Mouse (Mus musculus) liver, embryonic 15.5 days (tissue): Measurements from ENCODE around the gene Sltm. TPM values are rescaled to one million over a fixed set of nuclear protein-coding genes. Genes with fewer than 3 reads are reported as not detected.
A peak's percentile ranks its signal among the peaks of the same experiment; 100 is the strongest.
"Not testable (repeated sequence)": the region's sequence is repeated elsewhere in the genome, so short reads cannot be mapped to it uniquely, and the experiment has no call there.

Experiments
- ATAC-seq: fragments of 200-750 bp; cut with Nextera tagmentation; 2 replicates; pipeline ENCODE4 v1.8.0; 2017; ENCODE audit warnings: moderate number of reproducible peaks, mild to moderate bottlenecking, moderate library complexity; ENCODE audit not compliant: insufficient read depth
- H3K27ac ChIP-seq: fragments of 300-500 bp; sonication (generic); replicated peaks from 2 replicates; pipeline ENCODE4 v1.5.1; 2015; ENCODE audit warnings: mild to moderate bottlenecking, inconsistent platforms
- H3K27me3 ChIP-seq: fragments of 300-500 bp; sonication (generic); 2 replicates; pipeline ENCODE4 v1.6.1; 2015; ENCODE audit warnings: mild to moderate bottlenecking, inconsistent platforms
- H3K36me3 ChIP-seq: fragments of 300-500 bp; sonication (generic); replicated peaks from 2 replicates; pipeline ENCODE4 v1.6.1; 2015; ENCODE audit warnings: moderate library complexity, mild to moderate bottlenecking, inconsistent platforms
- H3K4me1 ChIP-seq: fragments of 300-500 bp; sonication (generic); replicated peaks from 2 replicates; pipeline ENCODE4 v1.6.1; 2015; ENCODE audit warnings: inconsistent platforms
- H3K4me2 ChIP-seq: fragments of 300-500 bp; sonication (generic); 2 replicates; pipeline ENCODE4 v1.6.1; 2015; ENCODE audit warnings: moderate library complexity, mild to moderate bottlenecking, inconsistent platforms
- H3K4me3 ChIP-seq: fragments of 300-500 bp; sonication (generic); replicated peaks from 2 replicates; pipeline ENCODE4 v1.5.1; 2015; ENCODE audit warnings: mild to moderate bottlenecking, inconsistent platforms
- H3K9ac ChIP-seq: fragments of 300-500 bp; sonication (generic); 2 replicates; pipeline ENCODE4 v1.6.1; 2015; ENCODE audit warnings: moderate library complexity, mild to moderate bottlenecking, inconsistent platforms
- H3K9me3 ChIP-seq: fragments of 300-500 bp; sonication (generic); replicated peaks from 2 replicates; pipeline ENCODE4 v1.6.1; 2016; ENCODE audit warnings: inconsistent platforms
- WGBS: fragments of 180-500 bp; shearing (Covaris S2); methylation state at CpG from one replicate; pipeline ENCODE4 v1.1.7; 2015; ENCODE audit warnings: mixed read lengths; ENCODE audit not compliant: insufficient replicate concordance; 5-methylcytosine and 5-hydroxymethylcytosine counted together
- polyA plus RNA-seq: library from polyadenylated mRNA; unstranded; fragments of >200 nt; fragmentation: Nextera tagmentation; extraction: Ambion mirVana; gene quantifications from 2 replicates; pipeline ENCODE4 v1.2.1, GENCODE M21; 2015

Sltm gene
- polyA plus RNA-seq, 1 experiment from 2014 or later: 15.6 TPM

- 61% methylated on average over 7 of the region's 7 CpGs for WGBS
- ATAC-seq: no peak
- Histone ChIP-seq H3K9me3 (no peaks in the 10 kb centered on the region), H3K4me3 (no peak overlapping the region), H3K4me2 (no peak overlapping the region), H3K27me3 (0 out of 2 replicates have a peak, but pooled peaks cover under 1% of the 10 kb centered on the region), H3K36me3 (no peaks in the 10 kb centered on the region), H3K9ac (no peak overlapping the region), H3K4me1 (0 out of 2 replicates have a peak, but pooled peaks cover 10% of the 10 kb centered on the region), H3K27ac (no peak overlapping the region)
These were observed 30.9 kb upstream of the Sltm start for GRCm38 (mm10) chr9:70511681-70512080.

- no peak overlapping the region for H3K4me3 ChIP-seq
- H3K27me3 ChIP-seq: no peaks in the 10 kb centered on the region
- WGBS: 62% methylated on average over 3 of the region's 3 CpGs
- H3K36me3 ChIP-seq: no peaks in the 10 kb centered on the region
- H3K27ac ChIP-seq: no peak overlapping the region
- H3K4me2 ChIP-seq: no peak overlapping the region
- no peaks in the 10 kb centered on the region for H3K9me3 ChIP-seq
- no peak for ATAC-seq
- no peak overlapping the region for H3K9ac ChIP-seq
- no peaks in the 10 kb centered on the region for H3K4me1 ChIP-seq
These were observed 21.9 kb upstream of the Sltm start for GRCm38 (mm10) chr9:70520651-70521050.

GRCm38 (mm10) chr9:70523813-70524212, 18.7 kb upstream of the Sltm start:
- Histone ChIP-seq H3K4me2 (no peak overlapping the region), H3K9me3 (no peaks in the 10 kb centered on the region), H3K4me1 (no peaks in the 10 kb centered on the region), H3K4me3 (no peak overlapping the region), H3K9ac (no peak overlapping the region), H3K27me3 (no peaks in the 10 kb centered on the region), H3K36me3 (no peaks in the 10 kb centered on the region), H3K27ac (no peak overlapping the region)
- no peak for ATAC-seq
- 69% methylated on average over 3 of the region's 3 CpGs for WGBS

- 56% methylated on average over 7 of the region's 7 CpGs for WGBS
- Histone ChIP-seq H3K4me1 (no peaks in the 10 kb centered on the region), H3K4me3 (no peak overlapping the region), H3K9ac (no peak overlapping the region), H3K27ac (no peak overlapping the region), H3K27me3 (no peaks in the 10 kb centered on the region), H3K4me2 (no peak overlapping the region), H3K9me3 (no peaks in the 10 kb centered on the region), H3K36me3 (no peaks in the 10 kb centered on the region)
- ATAC-seq: no peak
These were observed 18.2 kb upstream of the Sltm start for GRCm38 (mm10) chr9:70524366-70524765.

- 58% methylated on average over 3 of the region's 3 CpGs for WGBS
- no peak for ATAC-seq
These were observed 9.2 kb upstream of the Sltm start for GRCm38 (mm10) chr9:70533328-70533727.

GRCm38 (mm10) chr9:70541584-70541983, 970 bp upstream of the Sltm start:
- H3K36me3 ChIP-seq: no peaks in the 10 kb centered on the region
- ATAC-seq: no peak
- peak overlapping the region; percentile 84 for H3K4me3 ChIP-seq
- H3K27me3 ChIP-seq: no peaks in the 10 kb centered on the region
- peak overlapping the region; percentile 90 for H3K9ac ChIP-seq
- H3K27ac ChIP-seq: no peak overlapping the region
- WGBS: 12% methylated on average over 6 of the region's 6 CpGs
- H3K4me1 ChIP-seq: peaks cover 18% of the 10 kb centered on the region
- H3K4me2 ChIP-seq: peak overlapping the region; percentile 91
- H3K9me3 ChIP-seq: no peaks in the 10 kb centered on the region

More at GRCm38 (mm10) chr9:70533328-70533727, 9.2 kb upstream of the Sltm start:
- Histone ChIP-seq H3K9ac (no peak overlapping the region), H3K27me3 (no peaks in the 10 kb centered on the region), H3K36me3 (no peaks in the 10 kb centered on the region), H3K4me3 (no peak overlapping the region), H3K27ac (no peak overlapping the region), H3K4me1 (no peaks in the 10 kb centered on the region), H3K9me3 (no peaks in the 10 kb centered on the region), H3K4me2 (no peak overlapping the region)

- peak overlapping the region; percentile 90 for H3K9ac ChIP-seq
- ATAC-seq: peak; percentile 81
These were observed 710 bp downstream of the Sltm start for GRCm38 (mm10) chr9:70543048-70543880.

GRCm38 (mm10) chr9:70543985-70544384, 1.4 kb downstream of the Sltm start:
- Histone ChIP-seq H3K4me3 (peak overlapping the region; percentile 84), H3K27ac (no peak overlapping the region), H3K36me3 (peaks cover 7% of the 10 kb centered on the region; the same call in 1 of the 2 replicates), H3K27me3 (no peaks in the 10 kb centered on the region), H3K4me1 (peaks cover 23% of the 10 kb centered on the region), H3K9me3 (no peaks in the 10 kb centered on the region), H3K9ac (peak overlapping the region; percentile 9), H3K4me2 (peak overlapping the region; percentile 91)
- 41% methylated on average over 5 of the region's 5 CpGs for WGBS
- no peak for ATAC-seq

More at GRCm38 (mm10) chr9:70543048-70543880, 710 bp downstream of the Sltm start:
- under 1% methylated on average over 64 of the region's 64 CpGs for WGBS
- H3K27me3 ChIP-seq: no peaks in the 10 kb centered on the region
- peaks cover 20% of the 10 kb centered on the region for H3K4me1 ChIP-seq
- peak overlapping the region; percentile 84 for H3K4me3 ChIP-seq
- H3K36me3 ChIP-seq: peaks cover 3% of the 10 kb centered on the region; the same call in 1 of the 2 replicates
- H3K4me2 ChIP-seq: peak overlapping the region; percentile 91
- H3K27ac ChIP-seq: peak overlapping the region; percentile 100
- H3K9me3 ChIP-seq: no peaks in the 10 kb centered on the region

- peaks cover 23% of the 10 kb centered on the region for H3K4me1 ChIP-seq
- H3K9me3 ChIP-seq: no peaks in the 10 kb centered on the region
- H3K9ac ChIP-seq: no peak overlapping the region
- ATAC-seq: no peak
- no peak overlapping the region for H3K27ac ChIP-seq
- H3K4me2 ChIP-seq: peak overlapping the region; percentile 91
- no peaks in the 10 kb centered on the region for H3K27me3 ChIP-seq
- H3K4me3 ChIP-seq: no peak overlapping the region
- WGBS: 19% methylated on average over 1 of the region's 1 CpGs
- H3K36me3 ChIP-seq: peaks cover 10% of the 10 kb centered on the region; the same call in 1 of the 2 replicates
These were observed 2.3 kb downstream of the Sltm start for GRCm38 (mm10) chr9:70544831-70545230.

GRCm38 (mm10) chr9:70546576-70546975, 4.0 kb downstream of the Sltm start:
- Histone ChIP-seq H3K36me3 (peaks cover 15% of the 10 kb centered on the region; the same call in 1 of the 2 replicates), H3K4me1 (peaks cover 19% of the 10 kb centered on the region)
- WGBS: 56% methylated on average over 3 of the region's 3 CpGs
- not testable (repeated sequence) for H3K4me2 ChIP-seq, ATAC-seq, H3K27me3 ChIP-seq, H3K9ac ChIP-seq, H3K27ac ChIP-seq, H3K4me3 ChIP-seq, H3K9me3 ChIP-seq

GRCm38 (mm10) chr9:70548304-70548703, 5.8 kb downstream of the Sltm start:
- Histone ChIP-seq H3K4me3 (no peak overlapping the region), H3K27ac (no peak overlapping the region), H3K9ac (no peak overlapping the region), H3K27me3 (no peaks in the 10 kb centered on the region), H3K4me2 (no peak overlapping the region), H3K36me3 (peaks cover 25% of the 10 kb centered on the region), H3K4me1 (peaks cover 12% of the 10 kb centered on the region), H3K9me3 (no peaks in the 10 kb centered on the region)
- ATAC-seq: no peak
- WGBS: 67% methylated on average over 4 of the region's 4 CpGs
